Mouse (Mus musculus) CH12.LX (cell line): ENCODE data around the gene Grid1.

Source experiments
- CTCF ChIP-seq, 2 experiments: IDR thresholded peaks in 1 of 2; conservative IDR thresholded peaks in 1 of 2; 2 replicates each; pipeline ENCODE4 v1.5.1; 2011 to 2012; ENCODE audit warnings: low read depth in 2 of 2, low read length in 2 of 2, improper control_type of control experiment in 1 of 2, inconsistent platforms in 1 of 2, mild to moderate bottlenecking in 1 of 2, moderate library complexity in 1 of 2
- E2F4 ChIP-seq: IDR thresholded peaks from 2 replicates; pipeline ENCODE4 v1.6.1; 2011; ENCODE audit warnings: low read depth, low read length, improper control_type of control experiment; ENCODE audit not compliant: insufficient replicate concordance
- MAFK ChIP-seq: IDR thresholded peaks from 2 replicates; pipeline ENCODE4 v1.6.1; 2011; ENCODE audit warnings: low read length, improper control_type of control experiment; ENCODE audit not compliant: insufficient replicate concordance
- POLR2A ChIP-seq: IDR thresholded peaks from 2 replicates; pipeline ENCODE4 v1.6.1; 2011; ENCODE audit warnings: low read depth, mild to moderate bottlenecking, improper control_type of control experiment, low read length
- TBP ChIP-seq: conservative IDR thresholded peaks from 2 replicates; pipeline ENCODE4 v1.6.1; 2011; ENCODE audit warnings: low read depth, low read length, improper control_type of control experiment

DNA sequence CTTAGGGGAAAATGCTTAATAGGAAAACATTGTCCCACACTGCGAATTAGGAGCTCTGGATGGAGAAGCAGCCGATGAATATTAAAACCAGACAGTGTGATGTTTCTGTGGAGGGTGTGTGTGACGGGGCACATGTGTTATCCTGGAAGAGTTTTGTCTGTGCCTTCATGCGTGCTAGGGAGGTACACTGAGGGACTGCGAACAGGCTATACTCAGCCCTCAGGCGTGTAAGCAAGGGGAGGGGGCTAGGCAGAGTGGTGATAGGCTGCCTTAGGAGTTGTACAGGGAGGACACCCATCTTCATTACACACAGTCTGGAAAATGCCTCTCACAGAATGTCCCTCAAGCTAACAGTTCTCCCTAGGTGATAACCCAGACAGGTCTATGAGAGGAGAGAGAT, 379.0 kb downstream of the Grid1 start:
- TF ChIP-seq MAFK (no peak), TBP (no peak), CTCF (conservative IDR thresholded peaks at IDR 0.05 in 1 of 2, IDR thresholded peaks at IDR 0.05 in 1 of 2; ENCODE audit: low read depth in 2 of 2, low read length in 2 of 2) (no peak), E2F4 (no peak), POLR2A (no peak)
